Mouse (Mus musculus) embryonic facial prominence, embryonic 15.5 days (tissue): ENCODE results near the gene Sox14. TPM values are rescaled to one million over a fixed set of nuclear protein-coding genes. Genes with fewer than 3 reads are reported as not detected.

Source experiments
- ATAC-seq: fragments of 200-750 bp; cut with Nextera tagmentation; 2 replicates; pipeline ENCODE4 v1.8.0; 2017; ENCODE audit warnings: low read depth, moderate TSS enrichment; ENCODE audit not compliant: insufficient number of reproducible peaks, low FRiP score, low TSS enrichment
- H3K27ac ChIP-seq: fragments of 300-500 bp; sonication (generic); replicated peaks from 2 replicates; pipeline ENCODE4 v1.5.1; 2015; ENCODE audit warnings: mild to moderate bottlenecking, inconsistent platforms
- H3K27me3 ChIP-seq: fragments of 300-500 bp; sonication (generic); 2 replicates; pipeline ENCODE4 v1.6.1; 2015; ENCODE audit warnings: inconsistent platforms
- H3K36me3 ChIP-seq: fragments of 300-500 bp; sonication (generic); 2 replicates; pipeline ENCODE4 v1.6.1; 2015; ENCODE audit warnings: mild to moderate bottlenecking, inconsistent platforms
- H3K4me1 ChIP-seq: fragments of 300-500 bp; sonication (generic); 2 replicates; pipeline ENCODE4 v1.6.1; 2015; ENCODE audit warnings: inconsistent platforms
- H3K4me2 ChIP-seq: fragments of 300-500 bp; sonication (generic); replicated peaks from 2 replicates; pipeline ENCODE4 v1.6.1; 2015; ENCODE audit warnings: mild to moderate bottlenecking, inconsistent platforms
- H3K4me3 ChIP-seq: fragments of 300-500 bp; sonication (generic); replicated peaks from 2 replicates; pipeline ENCODE4 v1.5.1; 2015; ENCODE audit warnings: mild to moderate bottlenecking, inconsistent platforms
- H3K9ac ChIP-seq: fragments of 300-500 bp; sonication (generic); 2 replicates; pipeline ENCODE4 v1.6.1; 2015; ENCODE audit warnings: inconsistent platforms
- H3K9me3 ChIP-seq: fragments of 300-500 bp; sonication (generic); replicated peaks from 2 replicates; pipeline ENCODE4 v1.6.1; 2016; ENCODE audit warnings: inconsistent platforms
- WGBS: fragments of 180-500 bp; shearing (Covaris S2); methylation state at CpG from one replicate; pipeline ENCODE4 v1.1.7; 2015; 5-methylcytosine and 5-hydroxymethylcytosine counted together
- polyA plus RNA-seq: library from polyadenylated mRNA; unstranded; fragments of >200 nt; fragmentation: Nextera tagmentation; extraction: Ambion mirVana; gene quantifications from 2 replicates; pipeline ENCODE4 v1.2.1, GENCODE M21; 2015

Sox14 gene
- polyA plus RNA-seq, 1 experiment from 2014 or later, result 0.41 TPM

GRCm38 (mm10) chr9:99839367-99839766, 36.6 kb downstream of the Sox14 start:
- H3K4me2 ChIP-seq, result no peak overlapping the region
- no peaks in the 10 kb centered on the region for H3K36me3 ChIP-seq
- 0 out of 2 replicates have a peak, but pooled peaks cover 6% of the 10 kb centered on the region for H3K27me3 ChIP-seq
- H3K4me1 ChIP-seq, result no peaks in the 10 kb centered on the region
- WGBS, result 90% methylated on average over 3 of the region's 3 CpGs
- no peak overlapping the region for H3K4me3 ChIP-seq
- no peak overlapping the region for H3K9ac ChIP-seq
- H3K9me3 ChIP-seq, result no peaks in the 10 kb centered on the region
- no peak for ATAC-seq
- no peak overlapping the region for H3K27ac ChIP-seq

GRCm38 (mm10) chr9:99838877-99839276, 37.1 kb downstream of the Sox14 start:
- H3K4me1 ChIP-seq, result no peaks in the 10 kb centered on the region
- 50% methylated on average over 7 of the region's 7 CpGs for WGBS
- H3K27ac ChIP-seq, result no peak overlapping the region
- H3K4me2 ChIP-seq, result no peak overlapping the region
- ATAC-seq, result no peak
- H3K9ac ChIP-seq, result no peak overlapping the region
- H3K27me3 ChIP-seq, result 0 out of 2 replicates have a peak, but pooled peaks cover 6% of the 10 kb centered on the region
- H3K4me3 ChIP-seq, result no peak overlapping the region
- H3K36me3 ChIP-seq, result no peaks in the 10 kb centered on the region
- H3K9me3 ChIP-seq, result no peaks in the 10 kb centered on the region

GRCm38 (mm10) chr9:99836707-99837106, 39.3 kb downstream of the Sox14 start:
- 88% methylated on average over 12 of the region's 12 CpGs for WGBS
- H3K4me3 ChIP-seq, result no peak overlapping the region
- no peak overlapping the region for H3K4me2 ChIP-seq
- H3K27ac ChIP-seq, result no peak overlapping the region
- no peaks in the 10 kb centered on the region for H3K36me3 ChIP-seq
- ATAC-seq, result no peak
- H3K27me3 ChIP-seq, result no peaks in the 10 kb centered on the region
- no peak overlapping the region for H3K9ac ChIP-seq
- no peaks in the 10 kb centered on the region for H3K9me3 ChIP-seq
- H3K4me1 ChIP-seq, result no peaks in the 10 kb centered on the region

- H3K36me3 ChIP-seq, result no peaks in the 10 kb centered on the region
- no peaks in the 10 kb centered on the region for H3K27me3 ChIP-seq
- H3K4me1 ChIP-seq, result no peaks in the 10 kb centered on the region
- WGBS, result 77% methylated on average over 11 of the region's 11 CpGs
- no peak overlapping the region for H3K4me3 ChIP-seq
- no peak overlapping the region for H3K9ac ChIP-seq
- no peak overlapping the region for H3K4me2 ChIP-seq
- H3K27ac ChIP-seq, result no peak overlapping the region
- ATAC-seq, result no peak
- H3K9me3 ChIP-seq, result no peaks in the 10 kb centered on the region
Measured at GRCm38 (mm10) chr9:99835624-99836430, 40.1 kb downstream of the Sox14 start.

Other genes starting within 250 kb of the Sox14 start
- gene Dzip1l, start 246.7 kb downstream of the Sox14 start, polyA plus RNA-seq, result 26.7 and 29.1 TPM in 2 replicates
- gene Cldn18, start 158.9 kb downstream of the Sox14 start, polyA plus RNA-seq, result not detected in 2 replicates